Mouse (Mus musculus): Measurements from ENCODE around the gene Srpk2. TPM values are rescaled to one million over a fixed set of nuclear protein-coding genes. Genes with fewer than 3 reads are reported as not detected.

The Srpk2 gene
- total RNA-seq (2023): 105 TPM

DNA sequence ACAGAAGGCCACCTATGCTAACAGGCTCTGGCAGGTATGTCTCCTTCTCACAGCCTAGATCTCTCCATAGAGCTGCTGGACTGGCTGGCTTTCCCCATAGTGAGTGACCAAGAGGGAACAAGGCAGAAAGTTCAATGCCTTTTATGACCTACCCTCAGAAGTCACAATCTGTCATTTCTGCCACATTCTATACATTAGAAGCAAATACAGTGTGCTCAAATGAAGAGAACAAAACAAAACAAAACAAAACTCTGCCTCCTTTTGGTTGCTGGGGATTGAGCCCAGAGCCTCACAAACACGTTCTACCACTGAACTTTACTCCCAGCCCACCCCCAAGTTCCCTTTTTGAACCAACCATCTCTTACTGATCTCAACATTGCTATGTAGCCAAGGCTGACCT lies at the start of gene Srpk2:
Gene Srpk2, minus strand, starts transcription at position 101 of the 400 bp plus-strand sequence.

Other genes starting within 250 kb of the Srpk2 start
- gene Pus7, start 99.1 kb upstream of the Srpk2 start, total RNA-seq (2023): 29.8 TPM
- gene Rint1, start 103.1 kb upstream of the Srpk2 start, total RNA-seq (2023): 40.8 TPM
- gene Tomm7, start 159.5 kb upstream of the Srpk2 start, total RNA-seq (2023): 42.7 TPM